Mouse (Mus musculus) ES-Bruce4 (cell line): Measurements from ENCODE around the gene Thpo. TPM values are rescaled to one million over a fixed set of nuclear protein-coding genes. Genes with fewer than 3 reads are reported as not detected.

ENCODE experiments used
- H3K27ac ChIP-seq: 2 replicates; pipeline ENCODE4 v1.5.1; 2012; ENCODE audit warnings: low read length, inconsistent platforms; ENCODE audit not compliant: insufficient read depth
- H3K27me3 ChIP-seq: 2 replicates; pipeline ENCODE4 v1.6.1; 2012; ENCODE audit warnings: mild to moderate bottlenecking, low read length, inconsistent platforms; ENCODE audit not compliant: control insufficient read depth, poor library complexity, insufficient read depth, severe bottlenecking
- H3K36me3 ChIP-seq: 2 replicates; pipeline ENCODE4 v1.6.1; 2012; ENCODE audit warnings: inconsistent platforms, mild to moderate bottlenecking, low read length, moderate library complexity; ENCODE audit not compliant: control insufficient read depth, poor library complexity, insufficient read depth, severe bottlenecking
- H3K4me1 ChIP-seq: one replicate; pipeline ENCODE4 v1.8.1; 2011; ENCODE audit warnings: low read length; ENCODE audit not compliant: control insufficient read depth, insufficient read depth
- H3K4me3 ChIP-seq: 2 replicates; pipeline ENCODE4 v1.5.1; 2011; ENCODE audit warnings: low read depth, mild to moderate bottlenecking, low read length
- H3K9ac ChIP-seq: 2 replicates; pipeline ENCODE4 v1.6.1; 2012; ENCODE audit warnings: low read depth, mild to moderate bottlenecking, inconsistent platforms; ENCODE audit not compliant: poor library complexity, severe bottlenecking
- H3K9me3 ChIP-seq: replicated peaks from 2 replicates; pipeline ENCODE4 v1.6.1; 2012; ENCODE audit warnings: mild to moderate bottlenecking, low read length, inconsistent platforms; ENCODE audit not compliant: control insufficient read depth, poor library complexity, insufficient read depth, severe bottlenecking
- CTCF ChIP-seq: IDR thresholded peaks from one replicate; pipeline ENCODE4 v1.8.1; 2011; ENCODE audit warnings: low read depth, low read length
- EP300 ChIP-seq: IDR thresholded peaks from 2 replicates; pipeline ENCODE4 v1.6.1; 2011; ENCODE audit warnings: low read depth, low read length; ENCODE audit not compliant: insufficient read depth
- POLR2A ChIP-seq: IDR thresholded peaks from one replicate; pipeline ENCODE4 v1.8.1; 2011; ENCODE audit warnings: low read length; ENCODE audit not compliant: insufficient read depth
- polyA plus RNA-seq: library from polyadenylated mRNA; stranded (reverse); fragments of >200 nt; gene quantifications from 2 replicates; pipeline ENCODE4 v1.2.4, GENCODE M21; 2011; ENCODE audit warnings: low read depth; ENCODE audit not compliant: missing spikeins, insufficient read depth, insufficient read length

Gene Thpo
- polyA plus RNA-seq, 1 experiment: 4.6 TPM

DNA sequence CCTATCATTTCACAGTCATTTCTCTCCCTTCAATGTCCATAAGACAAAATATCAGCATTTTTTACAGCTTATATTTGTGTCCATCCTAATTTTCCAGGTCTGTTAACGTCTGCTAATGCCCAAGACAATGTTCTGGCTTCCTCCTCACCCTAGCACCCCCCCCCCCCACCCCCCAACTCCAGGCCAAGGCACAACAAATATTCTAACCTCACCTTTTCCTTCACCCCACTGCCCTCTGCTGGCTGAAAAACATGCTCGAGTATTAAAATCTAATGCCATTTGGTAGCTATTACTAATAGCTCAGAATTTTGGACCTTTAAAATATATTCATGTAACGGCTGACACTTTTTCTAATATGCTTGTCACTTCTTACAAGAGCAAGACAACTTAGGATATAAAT, 27.4 kb upstream of the Thpo start:
- H3K36me3 ChIP-seq: no peaks in the 10 kb centered on the region
- no peak for TF ChIP-seq POLR2A
- TF ChIP-seq EP300: no peak
- TF ChIP-seq CTCF: no peak
- no peak overlapping the region for H3K9ac ChIP-seq
- H3K9me3 ChIP-seq: no peaks in the 10 kb centered on the region
- H3K27me3 ChIP-seq: no peaks in the 10 kb centered on the region
- no peak overlapping the region for H3K27ac ChIP-seq
- no peaks in the 10 kb centered on the region for H3K4me1 ChIP-seq
- no peak overlapping the region for H3K4me3 ChIP-seq

DNA sequence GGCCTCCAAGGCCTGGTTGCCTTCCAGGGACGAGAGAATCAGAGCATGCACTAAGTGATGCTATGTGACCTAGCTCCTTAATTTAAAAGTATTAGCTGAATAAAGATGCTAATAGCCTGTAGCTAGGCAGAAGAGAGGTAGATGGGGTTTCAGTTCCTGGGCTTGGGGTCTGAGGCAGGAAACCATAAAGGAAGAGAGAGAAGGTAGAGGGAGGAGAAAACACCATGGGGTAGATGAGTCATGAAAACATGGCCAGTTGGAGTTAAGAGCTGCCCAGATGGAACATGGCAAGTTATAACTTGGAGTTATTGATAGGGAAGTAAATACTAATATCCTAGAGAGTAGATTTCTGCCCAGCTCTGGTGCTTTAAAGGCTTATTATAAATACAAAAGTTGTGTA, 23.1 kb upstream of the Thpo start:
- no peaks in the 10 kb centered on the region for H3K4me1 ChIP-seq
- no peaks in the 10 kb centered on the region for H3K9me3 ChIP-seq
- no peaks in the 10 kb centered on the region for H3K27me3 ChIP-seq
- H3K36me3 ChIP-seq: no peaks in the 10 kb centered on the region
- H3K4me3 ChIP-seq: no peak overlapping the region
- no peak overlapping the region for H3K27ac ChIP-seq
- no peak overlapping the region for H3K9ac ChIP-seq
- TF ChIP-seq EP300 (no peak), CTCF (no peak), POLR2A (no peak)

DNA sequence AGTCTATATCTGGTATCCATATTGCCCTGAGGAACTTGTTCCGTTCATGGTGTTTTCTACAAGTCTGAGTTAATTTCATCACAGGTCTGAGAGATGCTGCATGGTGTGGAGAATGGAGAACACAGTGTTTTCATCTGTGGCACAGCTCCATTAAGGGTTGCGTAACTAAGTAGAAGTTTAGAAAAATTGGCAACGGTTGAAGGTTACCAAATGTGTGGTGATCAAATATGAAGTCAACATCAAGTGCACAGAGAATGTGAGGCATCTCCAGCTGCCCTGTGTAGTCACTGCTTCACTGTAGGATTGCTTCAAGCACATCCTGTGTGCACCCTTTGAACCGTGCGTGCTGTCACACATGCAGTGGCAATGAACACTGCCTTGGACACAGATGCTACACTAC, 21.7 kb upstream of the Thpo start:
- Histone ChIP-seq H3K9ac (no peak overlapping the region), H3K27ac (no peak overlapping the region), H3K9me3 (no peaks in the 10 kb centered on the region), H3K27me3 (no peaks in the 10 kb centered on the region), H3K4me1 (no peaks in the 10 kb centered on the region), H3K4me3 (no peak overlapping the region), H3K36me3 (no peaks in the 10 kb centered on the region)
- TF ChIP-seq CTCF (no peak), EP300 (no peak), POLR2A (no peak)

DNA sequence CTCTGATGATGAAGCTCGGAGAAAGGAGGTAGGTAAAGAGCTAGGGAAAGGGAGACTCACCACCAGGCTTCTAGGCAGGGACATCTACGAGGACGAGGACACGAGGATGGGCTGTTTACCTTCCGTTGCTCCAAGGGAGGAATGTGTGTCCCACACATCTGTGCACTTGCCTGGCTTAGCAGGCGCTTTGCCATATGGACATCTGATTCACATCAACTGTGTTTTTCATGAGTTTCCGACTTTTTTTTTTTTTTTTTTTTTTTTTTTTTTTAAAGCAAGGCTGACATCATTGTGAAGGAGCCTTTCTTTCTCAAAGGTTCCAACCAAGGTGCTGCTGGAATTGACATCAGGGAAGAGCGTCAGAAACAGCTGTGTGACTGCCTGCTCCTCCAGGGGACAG, 16.2 kb upstream of the Thpo start:
- Histone ChIP-seq H3K27ac (no peak overlapping the region), H3K9me3 (no peaks in the 10 kb centered on the region)
- no peak for TF ChIP-seq CTCF

DNA sequence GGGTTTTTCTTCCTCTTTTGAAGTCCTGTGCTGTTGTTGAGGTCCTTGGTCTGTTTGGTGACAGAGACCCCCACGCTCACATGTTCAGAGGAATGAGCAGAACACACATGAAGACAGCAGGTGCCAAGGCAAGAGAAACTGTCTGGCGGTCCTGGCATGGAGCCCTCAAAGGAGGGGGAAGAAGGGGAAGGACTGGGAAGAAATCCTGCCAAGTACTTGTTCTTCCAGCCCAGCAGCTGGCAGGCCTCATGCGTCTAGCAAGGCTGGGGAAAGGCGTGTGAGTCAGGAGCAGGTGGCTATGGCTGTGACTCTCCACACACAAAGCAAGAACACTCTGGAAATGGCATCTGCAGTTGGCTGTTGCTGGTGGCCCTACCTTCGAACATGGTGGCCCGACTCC, 12.3 kb upstream of the Thpo start:
- Histone ChIP-seq H3K9ac (no peak overlapping the region), H3K36me3 (no peaks in the 10 kb centered on the region), H3K9me3 (no peaks in the 10 kb centered on the region), H3K4me3 (no peak overlapping the region), H3K4me1 (no peaks in the 10 kb centered on the region), H3K27me3 (no peaks in the 10 kb centered on the region), H3K27ac (no peak overlapping the region)
- TF ChIP-seq POLR2A (no peak), EP300 (no peak), CTCF (no peak)

More for the DNA sequence above, 16.2 kb upstream of the Thpo start:
- H3K27me3 ChIP-seq: no peaks in the 10 kb centered on the region
- H3K4me3 ChIP-seq: no peak overlapping the region
- no peak overlapping the region for H3K9ac ChIP-seq
- no peaks in the 10 kb centered on the region for H3K4me1 ChIP-seq
- H3K36me3 ChIP-seq: no peaks in the 10 kb centered on the region

DNA sequence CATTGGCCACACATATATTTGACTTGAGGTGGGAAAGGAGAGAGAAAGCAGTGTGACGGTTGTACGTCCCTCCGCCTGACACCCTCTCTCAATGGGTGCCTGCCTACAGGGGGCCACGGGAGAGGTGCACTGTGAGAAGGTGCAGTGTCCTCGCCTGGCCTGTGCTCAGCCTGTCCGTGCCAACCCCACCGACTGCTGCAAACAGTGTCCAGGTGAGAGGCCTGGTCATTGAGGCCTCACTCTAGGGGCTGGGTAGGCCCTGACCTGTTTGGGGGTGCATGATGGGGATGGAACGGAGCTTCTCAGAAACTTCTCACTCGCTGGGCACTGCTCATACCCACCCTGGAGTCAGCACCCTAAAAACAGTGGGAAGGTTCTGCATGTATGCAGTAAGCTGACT, 5.5 kb upstream of the Thpo start:
- no peak overlapping the region for H3K27ac ChIP-seq
- no peaks in the 10 kb centered on the region for H3K4me1 ChIP-seq
- H3K9me3 ChIP-seq: no peaks in the 10 kb centered on the region
- TF ChIP-seq CTCF (no peak), EP300 (no peak), POLR2A (no peak)
- H3K36me3 ChIP-seq: no peaks in the 10 kb centered on the region
- H3K4me3 ChIP-seq: no peak overlapping the region
- no peaks in the 10 kb centered on the region for H3K27me3 ChIP-seq
- no peak overlapping the region for H3K9ac ChIP-seq

DNA sequence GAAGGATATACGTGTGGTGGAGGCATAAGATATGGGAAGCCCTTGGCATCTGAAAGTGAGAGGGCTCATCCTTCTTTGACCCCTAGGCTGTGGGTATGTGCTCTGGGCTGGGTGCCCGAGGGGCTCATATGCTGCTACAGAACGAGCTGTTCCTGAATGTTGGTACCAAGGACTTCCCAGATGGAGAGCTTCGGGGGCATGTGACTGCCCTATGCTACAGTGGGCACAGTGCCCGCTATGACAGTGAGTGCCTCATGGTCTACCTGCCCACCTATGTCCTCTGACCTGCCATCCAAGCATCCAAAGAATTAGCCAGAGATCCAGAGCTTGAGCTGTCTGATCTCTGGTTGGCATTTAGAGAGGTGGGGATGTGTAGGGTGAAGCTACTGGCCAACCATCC, 2.5 kb upstream of the Thpo start:
- Histone ChIP-seq H3K4me1 (peaks cover under 1% of the 10 kb centered on the region), H3K27ac (no peak overlapping the region), H3K9me3 (no peaks in the 10 kb centered on the region), H3K9ac (no peak overlapping the region), H3K27me3 (peaks cover 3% of the 10 kb centered on the region; the same call in 1 of the 2 replicates), H3K36me3 (no peaks in the 10 kb centered on the region), H3K4me3 (no peak overlapping the region)
- TF ChIP-seq POLR2A (no peak), EP300 (no peak), CTCF (no peak)
